Mouse (Mus musculus) hindbrain, postnatal 0 days (tissue): ENCODE data around the gene Melk. TPM values are rescaled to one million over a fixed set of nuclear protein-coding genes. Genes with fewer than 3 reads are reported as not detected.

Experiments used
- ATAC-seq: fragments of 200-750 bp; cut with Nextera tagmentation; 2 replicates; pipeline ENCODE4 v1.8.0; 2017; ENCODE audit warnings: mild to moderate bottlenecking, moderate TSS enrichment, moderate library complexity
- DNase-seq: peaks from one replicate; pipeline ENCODE4 v3.0.0-alpha.2; 2015; ENCODE audit warnings: low spot score
- H3K27ac ChIP-seq: fragments of 300-500 bp; sonication (generic); 2 replicates; pipeline ENCODE4 v1.5.1; 2014; ENCODE audit warnings: mild to moderate bottlenecking
- H3K27me3 ChIP-seq: fragments of 300-500 bp; sonication (generic); 2 replicates; pipeline ENCODE4 v1.6.1; 2014; ENCODE audit warnings: low read length, mixed read lengths; ENCODE audit not compliant: insufficient read depth
- H3K36me3 ChIP-seq: fragments of 300-500 bp; sonication (generic); 2 replicates; pipeline ENCODE4 v1.6.1; 2014; ENCODE audit warnings: low read length, mixed read lengths; ENCODE audit not compliant: insufficient read depth
- H3K4me1 ChIP-seq: fragments of 300-500 bp; sonication (generic); 2 replicates; pipeline ENCODE4 v1.6.1; 2014; ENCODE audit warnings: antibody characterized with exemption, low read length, mixed read lengths; ENCODE audit not compliant: insufficient read depth
- H3K4me2 ChIP-seq: fragments of 300-500 bp; sonication (generic); 2 replicates; pipeline ENCODE4 v1.6.1; 2014; ENCODE audit warnings: low read depth, mild to moderate bottlenecking, low read length, moderate library complexity, mixed read lengths
- H3K4me3 ChIP-seq: fragments of 300-500 bp; sonication (generic); 2 replicates; pipeline ENCODE4 v1.5.1; 2014; ENCODE audit warnings: low read length
- H3K9ac ChIP-seq: fragments of 300-500 bp; sonication (generic); replicated peaks from 2 replicates; pipeline ENCODE4 v1.6.1; 2014; ENCODE audit warnings: mild to moderate bottlenecking, low read length, moderate library complexity, mixed read lengths
- H3K9me3 ChIP-seq: fragments of 300-500 bp; sonication (generic); 2 replicates; pipeline ENCODE4 v1.6.1; 2016; ENCODE audit warnings: low read length, mixed read lengths
- CTCF ChIP-seq: IDR thresholded peaks from 2 replicates; pipeline ENCODE4 v1.5.1; 2016; ENCODE audit warnings: antibody characterized with exemption, control low read depth, low read depth
- WGBS: fragments of 180-500 bp; shearing (Covaris S2); extraction: QIAGEN DNeasy Blood & Tissue Kit; methylation state at CpG from one replicate; pipeline ENCODE4 v1.1.7; 2014; 5-methylcytosine and 5-hydroxymethylcytosine counted together
- polyA plus RNA-seq: library from polyadenylated mRNA; unstranded; fragments of >200 nt; fragmentation: Nextera tagmentation; extraction: Ambion mirVana; gene quantifications from 2 replicates; pipeline ENCODE4 v1.2.1, GENCODE M21; 2015
- total RNA-seq: library from RNA; depleted of rRNA; stranded (reverse); fragments of >200 nt; gene quantifications from 2 replicates; pipeline ENCODE4 v1.2.3, GENCODE M21; 2014; rRNA removed

Gene Melk
- 6.0 and 6.7 TPM in 2 replicates for total RNA-seq
- 6.8 and 8.6 TPM in 2 replicates for polyA plus RNA-seq

GRCm38 (mm10) chr4:44300781-44301750 is at the start of gene Melk:
Melk (plus strand) TSS chr4:44300876.
- 1% methylated on average over 41 of the region's 41 CpGs for WGBS
- Histone ChIP-seq H3K4me3 (peak within 1 kb of the TSS; percentile 59), H3K27me3 (no peaks in the 10 kb centered on the region), H3K9ac (peak within 1 kb of the TSS; percentile 42; the same call in 1 of the 2 replicates), H3K4me1 (no peaks in the 10 kb centered on the region), H3K9me3 (no peaks in the 10 kb centered on the region), H3K27ac (no peak within 1 kb of the TSS), H3K4me2 (peak within 1 kb of the TSS; percentile 77), H3K36me3 (no peaks in the 10 kb centered on the region)
- DNase-seq (peak; percentile 89), ATAC-seq (peak; percentile 94)
- no peak for TF ChIP-seq CTCF

DNA sequence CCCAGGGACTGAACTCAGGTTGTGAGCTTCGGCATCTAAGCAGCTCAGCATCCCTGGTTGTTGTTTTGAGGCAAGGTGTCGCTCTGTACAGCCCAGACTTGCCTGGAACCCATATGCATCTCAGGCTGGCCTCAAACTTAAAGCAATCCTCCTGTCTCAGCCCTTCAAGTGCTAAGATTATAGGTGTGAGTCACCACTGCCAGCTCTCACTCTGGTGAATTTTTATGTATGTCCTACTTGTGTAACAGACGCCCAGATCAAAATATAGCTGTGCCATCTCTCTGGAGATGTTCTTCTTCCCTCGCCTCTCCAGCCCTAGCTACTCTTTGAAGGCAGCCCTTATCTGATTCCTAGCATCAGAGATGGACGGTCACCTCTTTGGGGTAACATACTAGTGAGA is 49.2 kb upstream of the Melk start:
- Histone ChIP-seq H3K36me3 (no peaks in the 10 kb centered on the region), H3K4me1 (peaks cover 9% of the 10 kb centered on the region; the same call in 1 of the 2 replicates), H3K4me3 (no peak overlapping the region), H3K27me3 (no peaks in the 10 kb centered on the region), H3K27ac (no peak overlapping the region), H3K9ac (no peak overlapping the region), H3K4me2 (no peak overlapping the region), H3K9me3 (no peaks in the 10 kb centered on the region)
- no peak for TF ChIP-seq CTCF
- WGBS = 86% methylated on average over 5 of the region's 5 CpGs
- no peak for DNase-seq
- ATAC-seq = no peak

- no peak overlapping the region for H3K4me3 ChIP-seq
- H3K36me3 ChIP-seq = no peaks in the 10 kb centered on the region
- peak overlapping the region; percentile 42 for H3K4me2 ChIP-seq
- H3K9me3 ChIP-seq = no peaks in the 10 kb centered on the region
- H3K9ac ChIP-seq = no peak overlapping the region
- no peak for TF ChIP-seq CTCF
- no peak overlapping the region for H3K27ac ChIP-seq
- DNase-seq (no peak), ATAC-seq (no peak)
- peaks cover 8% of the 10 kb centered on the region; the same call in 1 of the 2 replicates for H3K4me1 ChIP-seq
- no peaks in the 10 kb centered on the region for H3K27me3 ChIP-seq
- 15% methylated on average over 13 of the region's 13 CpGs for WGBS
Measured at GRCm38 (mm10) chr4:44251966-44252916, 48.4 kb upstream of the Melk start.

- Histone ChIP-seq H3K4me3 (no peak overlapping the region), H3K27me3 (no peaks in the 10 kb centered on the region), H3K4me1 (no peaks in the 10 kb centered on the region), H3K9me3 (no peaks in the 10 kb centered on the region), H3K36me3 (no peaks in the 10 kb centered on the region), H3K4me2 (peak overlapping the region; percentile 42), H3K9ac (no peak overlapping the region), H3K27ac (no peak overlapping the region)
- ATAC-seq (no peak), DNase-seq (no peak)
- no peak for TF ChIP-seq CTCF
- WGBS = 13% methylated on average over 6 of the region's 6 CpGs
Measured at GRCm38 (mm10) chr4:44253191-44253590, 47.5 kb upstream of the Melk start.

GRCm38 (mm10) chr4:44254579-44254978 is 46.1 kb upstream of the Melk start:
- ATAC-seq = no peak
- no peaks in the 10 kb centered on the region for H3K4me1 ChIP-seq
- WGBS = 77% methylated on average over 5 of the region's 5 CpGs
- H3K27ac ChIP-seq = no peak overlapping the region
- H3K9ac ChIP-seq = no peak overlapping the region
- no peaks in the 10 kb centered on the region for H3K36me3 ChIP-seq
- no peak for DNase-seq
- H3K4me2 ChIP-seq = no peak overlapping the region
- TF ChIP-seq CTCF = no peak
- no peak overlapping the region for H3K4me3 ChIP-seq
- H3K9me3 ChIP-seq = no peaks in the 10 kb centered on the region
- H3K27me3 ChIP-seq = no peaks in the 10 kb centered on the region

GRCm38 (mm10) chr4:44259126-44259525 is 41.5 kb upstream of the Melk start:
- H3K27me3 ChIP-seq = no peaks in the 10 kb centered on the region
- no peak overlapping the region for H3K4me3 ChIP-seq
- DNase-seq = no peak
- no peak overlapping the region for H3K9ac ChIP-seq
- H3K27ac ChIP-seq = no peak overlapping the region
- no peak for TF ChIP-seq CTCF
- no peaks in the 10 kb centered on the region for H3K4me1 ChIP-seq
- H3K9me3 ChIP-seq = no peaks in the 10 kb centered on the region
- 86% methylated on average over 4 of the region's 4 CpGs for WGBS
- no peak overlapping the region for H3K4me2 ChIP-seq
- ATAC-seq = no peak
- H3K36me3 ChIP-seq = no peaks in the 10 kb centered on the region
